Mouse (Mus musculus): ENCODE measurements at regions not wholly inside any gene's neighbourhood (a gene's known extent, or its start where the extent isn't known, plus 50 kb on each side); places are given as distances from the start of the nearest gene placed in this dataset.
A peak's percentile ranks its signal among the peaks of the same experiment; 100 is the strongest.

GRCm38 (mm10) chr15:36919209-36919608 is 88.4 kb downstream of the Zfp706 start:
- no peak for DNase-seq (ENCODE audit: low spot score in 2 of 2)

- DNase-seq (ENCODE audit: low spot score in 2 of 2), result no peak
These were observed 90.6 kb downstream of the Zfp706 start for GRCm38 (mm10) chr15:36916998-36917397.

GRCm38 (mm10) chr15:36914239-36915100 is 93.1 kb downstream of the Zfp706 start:
- DNase-seq (ENCODE audit: low spot score in 2 of 2), result no peak

- DNase-seq (ENCODE audit: low spot score in 2 of 2), result no peak
These were observed 94.3 kb downstream of the Zfp706 start for GRCm38 (mm10) chr15:36913308-36913707.

GRCm38 (mm10) chr15:36910272-36910671 is 97.3 kb downstream of the Zfp706 start:
- no peak for DNase-seq (ENCODE audit: low spot score in 2 of 2)

- no peak for DNase-seq (ENCODE audit: low spot score in 2 of 2)
These were observed 98.1 kb downstream of the Zfp706 start for GRCm38 (mm10) chr15:36909494-36909893.

GRCm38 (mm10) chr15:36906789-36907188 is 100.8 kb downstream of the Zfp706 start:
- no peak for DNase-seq (ENCODE audit: low spot score in 2 of 2)

- no peak for DNase-seq (ENCODE audit: low spot score in 2 of 2)
These were observed 101.5 kb downstream of the Zfp706 start for GRCm38 (mm10) chr15:36906052-36906451.

- DNase-seq (ENCODE audit: low spot score in 2 of 2), result no peak
These were observed 103.7 kb downstream of the Zfp706 start for GRCm38 (mm10) chr15:36903922-36904321.

GRCm38 (mm10) chr15:36903309-36903708 is 104.3 kb downstream of the Zfp706 start:
- DNase-seq (ENCODE audit: low spot score in 2 of 2), result no peak

- peak; percentile 49 to 69 for DNase-seq (ENCODE audit: low spot score in 2 of 2)
These were observed 105.7 kb downstream of the Zfp706 start for GRCm38 (mm10) chr15:36901830-36902285.

GRCm38 (mm10) chr15:36901350-36901749 is 106.2 kb downstream of the Zfp706 start:
- DNase-seq (ENCODE audit: low spot score in 2 of 2), result peak in 1 of 2 experiments; percentile 26

GRCm38 (mm10) chr15:36900940-36901339 is 106.6 kb downstream of the Zfp706 start:
- no peak for DNase-seq (ENCODE audit: low spot score in 2 of 2)

GRCm38 (mm10) chr15:36899882-36900281 is 107.7 kb downstream of the Zfp706 start:
- DNase-seq (ENCODE audit: low spot score in 2 of 2), result no peak

- DNase-seq (ENCODE audit: low spot score in 2 of 2), result no peak
These were observed 108.6 kb downstream of the Zfp706 start for GRCm38 (mm10) chr15:36898857-36899523.

GRCm38 (mm10) chr15:36898326-36898725 is 109.2 kb downstream of the Zfp706 start:
- no peak for DNase-seq (ENCODE audit: low spot score in 2 of 2)

- DNase-seq (ENCODE audit: low spot score in 2 of 2), result no peak
These were observed 111.3 kb downstream of the Zfp706 start for GRCm38 (mm10) chr15:36896265-36896664.

- DNase-seq (ENCODE audit: low spot score in 2 of 2), result no peak
These were observed 112.5 kb downstream of the Zfp706 start for GRCm38 (mm10) chr15:36895031-36895430.

GRCm38 (mm10) chr15:36893407-36893969 is 114.1 kb downstream of the Zfp706 start:
- no peak for DNase-seq (ENCODE audit: low spot score in 2 of 2)

- no peak for DNase-seq (ENCODE audit: low spot score in 2 of 2)
These were observed 114.9 kb downstream of the Zfp706 start for GRCm38 (mm10) chr15:36892576-36893205.

- DNase-seq (ENCODE audit: low spot score in 2 of 2), result no peak
These were observed 115.7 kb downstream of the Zfp706 start for GRCm38 (mm10) chr15:36891851-36892250.

GRCm38 (mm10) chr15:36891296-36891695 is 116.3 kb downstream of the Zfp706 start:
- no peak for DNase-seq (ENCODE audit: low spot score in 2 of 2)

Data from frontal cortex, postnatal 14 days (tissue).